ENCODE assay signal across 8 mouse cellular contexts in the genomic region with DNA sequence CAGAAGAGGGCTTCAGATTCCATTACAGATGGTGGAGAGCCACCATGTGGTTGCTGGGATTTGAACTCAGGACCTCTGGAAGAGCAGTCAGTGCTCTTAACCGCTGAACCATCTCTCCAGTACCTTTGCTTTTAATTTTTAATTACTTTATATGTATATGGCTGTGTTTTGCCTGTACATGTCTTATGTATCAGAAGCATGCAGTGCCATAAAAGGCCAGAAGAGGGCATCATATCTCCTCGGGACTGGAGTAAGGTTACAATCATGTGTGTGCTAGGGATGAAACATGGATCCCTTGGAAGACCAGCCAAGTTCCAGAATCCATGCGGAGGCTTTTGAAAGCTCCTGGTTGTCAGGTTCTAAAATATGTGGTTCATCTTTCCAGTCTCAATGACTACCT. TPM values are rescaled to one million over a fixed set of nuclear protein-coding genes. Genes with fewer than 3 reads are reported as not detected.
DNase-seq lines count a peak whose midpoint lies in the region; ATAC-seq and TF ChIP-seq lines count a peak whose summit lies in the region.

No protein-coding gene starts in this region.

- TF ChIP-seq CTCF in intestine, postnatal 0 days (IDR thresholded peaks at IDR 0.05; ENCODE audit: low read depth), result peak; percentile 76
- peak; percentile 33; the same call in 1 of the 2 replicates for TF ChIP-seq CTCF in liver, adult 2 months (IDR thresholded peaks at IDR 0.05; ENCODE audit: low read depth, low read length)

- H3K9me3 ChIP-seq in intestine, postnatal 0 days (ENCODE audit: control insufficient read depth), result no peaks in the 10 kb centered on the region
- H3K9me3 ChIP-seq in intestine, embryonic 16.5 days (ENCODE audit: control insufficient read depth, low read length), result no peaks in the 10 kb centered on the region

- H3K79me2 ChIP-seq in liver, adult 2 months (ENCODE audit: control insufficient read depth, insufficient read depth, low read length), result no peaks in the 10 kb centered on the region

- peak; percentile 65 for DNase-seq in CD4-positive helper T cell, adult 2 months (ENCODE audit: low read depth, low spot score)
- peak; percentile 71 for DNase-seq in NIH3T3 (ENCODE audit: low read depth)
- DNase-seq in liver, adult 2 months (ENCODE audit: extremely low read depth, low read depth, low spot score), result peak; percentile 50
- DNase-seq in spleen, adult 12 weeks (ENCODE audit: low spot score), result peak; percentile 50
- no peak for DNase-seq in frontal cortex, postnatal 14 days (ENCODE audit: low spot score in 2 of 2)

- 73% methylated on average over 3 of the region's 3 CpGs for WGBS in intestine, postnatal 0 days
- WGBS in intestine, embryonic 16.5 days, result 70% methylated on average over 3 of the region's 3 CpGs
- WGBS in liver, adult 2 months, result 76% methylated on average over 3 of the region's 3 CpGs

- H3K9ac ChIP-seq in intestine, postnatal 0 days (ENCODE audit: low read depth, low read length), result no peak overlapping the region
- no peak overlapping the region for H3K9ac ChIP-seq in intestine, embryonic 16.5 days (ENCODE audit: low read depth, low read length)
- H3K9ac ChIP-seq in liver, adult 2 months (ENCODE audit: low read depth, low read length), result no peak overlapping the region

- H3K27me3 ChIP-seq in intestine, postnatal 0 days (replicated peaks; ENCODE audit: control insufficient read depth, insufficient read depth, low read length), result no peaks in the 10 kb centered on the region
- H3K27me3 ChIP-seq in intestine, embryonic 16.5 days (replicated peaks; ENCODE audit: control insufficient read depth, insufficient read depth, low read length), result no peaks in the 10 kb centered on the region
- H3K27me3 ChIP-seq in liver, adult 2 months (ENCODE audit: control insufficient read depth, insufficient read depth, low read length), result no peaks in the 10 kb centered on the region

- H3K4me1 ChIP-seq in intestine, postnatal 0 days (replicated peaks; ENCODE audit: control insufficient read depth, insufficient read depth, low read length), result no peaks in the 10 kb centered on the region
- no peaks in the 10 kb centered on the region for H3K4me1 ChIP-seq in intestine, embryonic 16.5 days (ENCODE audit: control insufficient read depth, insufficient read depth, low read length)
- H3K4me1 ChIP-seq in liver, adult 2 months (ENCODE audit: control insufficient read depth, insufficient read depth, low read length), result no peaks in the 10 kb centered on the region

- no peak overlapping the region for H3K4me3 ChIP-seq in intestine, postnatal 0 days (ENCODE audit: low read depth, low read length)
- no peak overlapping the region for H3K4me3 ChIP-seq in intestine, embryonic 16.5 days (ENCODE audit: low read length)
- no peak overlapping the region for H3K4me3 ChIP-seq in liver, adult 2 months (ENCODE audit: insufficient read depth, low read depth, low read length)

- TF ChIP-seq POLR2A in liver, adult 2 months (IDR thresholded peaks at IDR 0.05; ENCODE audit: extremely low read depth, insufficient read depth, low read length), result no peak

- H3K27ac ChIP-seq in intestine, postnatal 0 days (ENCODE audit: low read depth, low read length), result no peak overlapping the region
- no peak overlapping the region for H3K27ac ChIP-seq in intestine, embryonic 16.5 days (ENCODE audit: low read length)
- H3K27ac ChIP-seq in liver, adult 2 months (replicated peaks; ENCODE audit: insufficient read depth, low read depth, low read length), result no peak overlapping the region

- ATAC-seq in intestine, postnatal 0 days, result no peak
- no peak for ATAC-seq in intestine, embryonic 16.5 days
- peak; percentile 65; the same call in 1 of the 2 replicates for ATAC-seq in common myeloid progenitor, adult 5-6 weeks (replicated peaks; ENCODE audit: low read depth, poor library complexity, severe bottlenecking)

- no peak overlapping the region for H3K4me2 ChIP-seq in intestine, postnatal 0 days (replicated peaks; ENCODE audit: low read depth)
- no peak overlapping the region for H3K4me2 ChIP-seq in intestine, embryonic 16.5 days (ENCODE audit: low read depth, low read length)

- no peaks in the 10 kb centered on the region for H3K36me3 ChIP-seq in intestine, postnatal 0 days (ENCODE audit: control insufficient read depth, insufficient read depth)
- no peaks in the 10 kb centered on the region for H3K36me3 ChIP-seq in intestine, embryonic 16.5 days (ENCODE audit: control insufficient read depth, insufficient read depth, low read length)
- no peaks in the 10 kb centered on the region for H3K36me3 ChIP-seq in liver, adult 2 months (ENCODE audit: control insufficient read depth, insufficient read depth, low read length)

RNA-seq across cellular contexts. Expression of gene Appbp2, which starts 35.7 kb away (rescaled TPM):
- polyA plus RNA-seq in intestine, postnatal 0 days (2015; fragmentation: Nextera tagmentation; extraction: Ambion mirVana), result 17.5 and 19.5 TPM in 2 replicates
- 31.1 and 31.3 TPM in 2 replicates for polyA plus RNA-seq in intestine, embryonic 16.5 days (2015; fragmentation: Nextera tagmentation; extraction: Ambion mirVana)
- 28.9 and 39.4 TPM in 2 replicates for total RNA-seq in common myeloid progenitor, adult 5-6 weeks (2017)
- total RNA-seq in liver, adult 2 months (2014; rRNA removed), result 10.5 and 11.6 TPM in 2 replicates
- 5.2 and 5.5 TPM in 2 replicates for polyA plus RNA-seq in liver, adult 2 months (2012; rRNA removed)

RNA-seq across cellular contexts. Expression of gene Ppm1d, which starts 40.4 kb away (rescaled TPM):
- polyA plus RNA-seq in intestine, postnatal 0 days (2015; fragmentation: Nextera tagmentation; extraction: Ambion mirVana), result 6.0 and 6.4 TPM in 2 replicates
- 8.3 and 8.7 TPM in 2 replicates for polyA plus RNA-seq in intestine, embryonic 16.5 days (2015; fragmentation: Nextera tagmentation; extraction: Ambion mirVana)
- total RNA-seq in common myeloid progenitor, adult 5-6 weeks (2017), result 12.1 and 16.6 TPM in 2 replicates
- 2.8 and 3.1 TPM in 2 replicates for total RNA-seq in liver, adult 2 months (2014; rRNA removed)
- polyA plus RNA-seq in liver, adult 2 months (2012; rRNA removed), result 1.5 and 1.7 TPM in 2 replicates

Comparison
In these comparisons a context has a peak if more than half of its experiments do, and no peak if none do; other contexts are left out.
1. DNase-seq: peak in CD4-positive helper T cell, adult 2 months (single experiment), NIH3T3 (single experiment), liver, adult 2 months (single experiment) and spleen, adult 12 weeks (single experiment); none in frontal cortex, postnatal 14 days (0 of 2).